Mouse (Mus musculus): Measurements from ENCODE around the gene Flywch1. TPM values are rescaled to one million over a fixed set of nuclear protein-coding genes. Genes with fewer than 3 reads are reported as not detected.
A peak's percentile ranks its signal among the peaks of the same experiment; 100 is the strongest.

Flywch1 gene
- 90.2 and 95.6 TPM in 2 replicates for polyA plus RNA-seq (2015; fragmentation: Nextera tagmentation; extraction: Ambion mirVana)

GRCm38 (mm10) chr17:23771284-23772218, at the start of gene Flywch1:
Flywch1 (minus strand) TSS chr17:23771602.
- WGBS = 3% methylated on average over 57 of the region's 58 CpGs
- H3K4me1 ChIP-seq = peaks cover 8% of the 10 kb centered on the region

GRCm38 (mm10) chr17:23820731-23821130, 49.3 kb upstream of the Flywch1 start:
- Histone ChIP-seq H3K9ac (no peak overlapping the region), H3K4me3 (no peak overlapping the region), H3K9me3 (peaks cover 32% of the 10 kb centered on the region), H3K27ac (no peak overlapping the region), H3K27me3 (no peaks in the 10 kb centered on the region), H3K4me1 (no peaks in the 10 kb centered on the region), H3K4me2 (no peak overlapping the region), H3K36me3 (peaks cover 99% of the 10 kb centered on the region)
- WGBS = 95% methylated on average over 5 of the region's 5 CpGs
- ATAC-seq (ENCODE audit: insufficient number of reproducible peaks, insufficient read depth, low FRiP score, low TSS enrichment, low read depth) = no peak

More at GRCm38 (mm10) chr17:23771284-23772218, at the start of gene Flywch1:
- H3K9ac ChIP-seq = peak within 1 kb of the TSS; percentile 94
- peak; percentile 96 for ATAC-seq (ENCODE audit: insufficient number of reproducible peaks, insufficient read depth, low FRiP score, low TSS enrichment, low read depth)
- H3K27ac ChIP-seq = peak within 1 kb of the TSS; percentile 83
- no peaks in the 10 kb centered on the region for H3K27me3 ChIP-seq
- H3K36me3 ChIP-seq = peaks cover 21% of the 10 kb centered on the region
- H3K4me3 ChIP-seq = peak within 1 kb of the TSS; percentile 90
- H3K9me3 ChIP-seq = no peaks in the 10 kb centered on the region
- peak within 1 kb of the TSS; percentile 80 for H3K4me2 ChIP-seq

- no peaks in the 10 kb centered on the region for H3K4me1 ChIP-seq
- peaks cover 99% of the 10 kb centered on the region for H3K36me3 ChIP-seq
- H3K27me3 ChIP-seq = no peaks in the 10 kb centered on the region
- ATAC-seq (ENCODE audit: insufficient number of reproducible peaks, insufficient read depth, low FRiP score, low TSS enrichment, low read depth) = no peak
- H3K9ac ChIP-seq = no peak overlapping the region
- H3K9me3 ChIP-seq = peaks cover 32% of the 10 kb centered on the region
- H3K4me3 ChIP-seq = no peak overlapping the region
- 98% methylated on average over 25 of the region's 25 CpGs for WGBS
- no peak overlapping the region for H3K4me2 ChIP-seq
- no peak overlapping the region for H3K27ac ChIP-seq
These were observed 47.8 kb upstream of the Flywch1 start for GRCm38 (mm10) chr17:23819235-23819634.

DNA sequence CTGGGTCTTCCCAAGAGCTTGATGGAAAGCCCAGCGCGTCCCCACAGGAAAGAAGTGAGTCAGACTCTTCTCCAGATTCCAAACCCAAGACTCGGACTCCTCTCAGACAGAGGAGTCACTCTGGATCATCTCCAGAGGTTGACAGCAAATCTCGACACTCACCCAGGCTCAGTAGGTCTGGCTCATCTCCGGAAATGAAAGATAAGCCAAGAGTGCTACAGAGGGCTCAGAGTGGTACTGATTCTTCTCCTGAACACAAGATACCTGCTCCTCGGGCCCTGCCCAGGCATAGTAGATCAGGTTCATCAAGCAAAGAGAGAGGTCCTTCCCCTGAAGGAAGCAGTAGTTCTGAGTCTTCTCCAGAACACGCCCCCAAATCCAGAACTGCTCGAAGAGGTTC, 47.2 kb upstream of the Flywch1 start:
- Histone ChIP-seq H3K4me3 (no peak overlapping the region), H3K27ac (no peak overlapping the region), H3K4me1 (no peaks in the 10 kb centered on the region), H3K9me3 (peaks cover 32% of the 10 kb centered on the region), H3K4me2 (no peak overlapping the region), H3K36me3 (peaks cover 99% of the 10 kb centered on the region), H3K9ac (no peak overlapping the region), H3K27me3 (no peaks in the 10 kb centered on the region)
- 97% methylated on average over 8 of the region's 8 CpGs for whole genome bisulfite sequencing
- no peak for ATAC-seq (ENCODE audit: insufficient number of reproducible peaks, insufficient read depth, low FRiP score, low TSS enrichment, low read depth)

DNA sequence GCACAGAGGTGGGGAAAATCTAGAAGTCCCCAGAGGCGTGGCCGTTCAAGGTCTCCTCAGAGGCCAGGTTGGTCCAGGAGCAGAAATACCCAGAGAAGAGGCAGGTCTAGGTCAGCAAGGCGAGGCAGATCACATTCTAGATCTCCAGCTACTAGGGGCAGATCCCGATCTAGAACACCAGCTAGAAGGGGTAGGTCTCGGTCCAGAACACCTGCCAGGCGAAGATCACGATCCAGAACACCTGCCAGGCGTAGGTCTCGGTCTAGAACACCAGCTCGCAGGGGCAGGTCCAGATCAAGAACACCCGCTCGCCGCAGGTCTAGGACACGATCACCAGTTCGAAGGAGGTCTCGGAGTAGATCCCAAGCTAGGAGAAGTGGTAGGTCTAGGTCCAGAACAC, 44.2 kb upstream of the Flywch1 start:
- H3K9ac ChIP-seq = no peak overlapping the region
- H3K9me3 ChIP-seq = peaks cover 32% of the 10 kb centered on the region
- H3K4me2 ChIP-seq = no peak overlapping the region

GRCm38 (mm10) chr17:23807918-23808317, 36.5 kb upstream of the Flywch1 start:
- Histone ChIP-seq H3K9me3 (no peaks in the 10 kb centered on the region), H3K4me1 (peaks cover 30% of the 10 kb centered on the region), H3K27ac (no peak overlapping the region), H3K4me3 (no peak overlapping the region), H3K9ac (no peak overlapping the region), H3K36me3 (peaks cover 60% of the 10 kb centered on the region), H3K4me2 (no peak overlapping the region), H3K27me3 (no peaks in the 10 kb centered on the region)
- WGBS = 93% methylated on average over 3 of the region's 3 CpGs
- no peak for ATAC-seq (ENCODE audit: insufficient number of reproducible peaks, insufficient read depth, low FRiP score, low TSS enrichment, low read depth)

More for the DNA sequence above, 44.2 kb upstream of the Flywch1 start:
- Histone ChIP-seq H3K4me1 (no peaks in the 10 kb centered on the region), H3K4me3 (no peak overlapping the region), H3K27ac (no peak overlapping the region), H3K36me3 (peaks cover 96% of the 10 kb centered on the region), H3K27me3 (no peaks in the 10 kb centered on the region)
- WGBS = 96% methylated on average over 16 of the region's 16 CpGs
- ATAC-seq (ENCODE audit: insufficient number of reproducible peaks, insufficient read depth, low FRiP score, low TSS enrichment, low read depth) = no peak

DNA sequence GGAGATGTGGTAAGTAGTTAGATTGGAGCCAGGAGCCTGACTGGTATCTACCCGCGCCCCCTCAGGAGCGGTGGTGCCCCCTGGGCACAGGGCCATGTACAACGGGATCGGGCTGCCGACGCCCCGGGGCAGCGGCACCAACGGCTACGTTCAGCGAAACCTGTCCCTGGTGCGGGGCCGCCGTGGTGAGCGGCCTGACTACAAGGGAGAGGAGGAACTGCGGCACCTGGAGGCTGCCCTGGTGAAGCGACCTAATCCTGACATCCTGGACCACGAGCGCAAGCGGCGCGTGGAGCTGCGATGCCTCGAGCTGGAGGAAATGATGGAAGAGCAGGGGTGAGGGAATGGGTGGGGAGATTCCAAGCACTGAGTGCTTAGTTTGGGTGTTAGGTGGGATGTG, 35.5 kb upstream of the Flywch1 start:
- H3K9ac ChIP-seq = peak overlapping the region; percentile 56
- WGBS = 61% methylated on average over 25 of the region's 25 CpGs
- H3K4me3 ChIP-seq = peak overlapping the region; percentile 20
- H3K36me3 ChIP-seq = peaks cover 50% of the 10 kb centered on the region
- peak overlapping the region; percentile 84 for H3K4me2 ChIP-seq
- 0 out of 2 replicates have a peak overlapping the region, but pooled peaks have one; percentile 3 for H3K27ac ChIP-seq
- no peaks in the 10 kb centered on the region for H3K9me3 ChIP-seq
- peaks cover 33% of the 10 kb centered on the region for H3K4me1 ChIP-seq
- no peaks in the 10 kb centered on the region for H3K27me3 ChIP-seq
- no peak for ATAC-seq (ENCODE audit: insufficient number of reproducible peaks, insufficient read depth, low FRiP score, low TSS enrichment, low read depth)

GRCm38 (mm10) chr17:23804426-23805085, 33.2 kb upstream of the Flywch1 start:
- H3K4me2 ChIP-seq = peak overlapping the region; percentile 84
- peaks cover 27% of the 10 kb centered on the region for H3K36me3 ChIP-seq
- H3K9ac ChIP-seq = peak overlapping the region; percentile 99
- peak overlapping the region; percentile 100 for H3K4me3 ChIP-seq
- H3K4me1 ChIP-seq = peaks cover 33% of the 10 kb centered on the region
- H3K27me3 ChIP-seq = no peaks in the 10 kb centered on the region
- no peak for ATAC-seq (ENCODE audit: insufficient number of reproducible peaks, insufficient read depth, low FRiP score, low TSS enrichment, low read depth)
- H3K9me3 ChIP-seq = no peaks in the 10 kb centered on the region
- no peak overlapping the region for H3K27ac ChIP-seq
- WGBS = under 1% methylated on average over 8 of the region's 8 CpGs

DNA sequence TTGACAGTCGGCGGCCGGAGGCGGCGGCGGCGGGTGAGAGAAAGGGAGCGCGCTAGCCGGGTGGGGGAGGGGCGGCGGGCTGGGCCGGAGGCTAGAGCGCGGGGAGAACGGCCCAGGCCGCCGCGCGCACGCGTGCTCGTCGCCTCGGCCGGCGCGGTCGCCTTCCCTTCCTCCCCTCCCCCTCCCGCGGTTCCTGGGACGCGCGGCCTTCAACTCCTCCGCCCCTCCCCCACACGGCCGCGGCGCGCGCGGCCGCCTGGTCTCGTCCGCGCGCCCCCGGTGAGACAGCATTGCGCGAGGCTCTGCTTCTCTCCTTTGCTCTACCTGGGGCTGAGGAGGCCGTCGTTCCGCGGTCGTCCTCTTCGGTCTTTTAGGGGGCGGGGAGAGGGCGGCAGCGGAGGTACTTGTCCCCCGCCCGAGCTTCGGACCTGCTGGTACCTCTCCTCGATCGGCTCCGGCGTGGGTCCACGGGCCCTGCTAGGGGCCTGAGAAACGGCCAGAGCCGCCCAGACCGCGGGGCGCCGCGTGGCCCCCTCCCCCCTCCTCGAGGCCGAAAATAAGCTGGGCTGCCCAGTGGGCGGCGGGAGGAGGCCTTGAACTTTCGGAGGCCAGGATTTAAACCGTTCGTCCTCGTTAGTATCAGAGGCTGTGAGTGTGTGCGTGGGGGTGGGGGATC, 32.1 kb upstream of the Flywch1 start:
- under 1% methylated on average over 57 of the region's 83 CpGs for WGBS
- Histone ChIP-seq H3K27me3 (no peaks in the 10 kb centered on the region), H3K9ac (peak overlapping the region; percentile 99), H3K4me2 (peak overlapping the region; percentile 84), H3K4me1 (peaks cover 33% of the 10 kb centered on the region), H3K4me3 (peak overlapping the region; percentile 100), H3K9me3 (no peaks in the 10 kb centered on the region), H3K27ac (peak overlapping the region; percentile 97), H3K36me3 (peaks cover 17% of the 10 kb centered on the region)
- peak; percentile 62; the same call in 1 of the 2 replicates for ATAC-seq (ENCODE audit: insufficient number of reproducible peaks, insufficient read depth, low FRiP score, low TSS enrichment, low read depth)

DNA sequence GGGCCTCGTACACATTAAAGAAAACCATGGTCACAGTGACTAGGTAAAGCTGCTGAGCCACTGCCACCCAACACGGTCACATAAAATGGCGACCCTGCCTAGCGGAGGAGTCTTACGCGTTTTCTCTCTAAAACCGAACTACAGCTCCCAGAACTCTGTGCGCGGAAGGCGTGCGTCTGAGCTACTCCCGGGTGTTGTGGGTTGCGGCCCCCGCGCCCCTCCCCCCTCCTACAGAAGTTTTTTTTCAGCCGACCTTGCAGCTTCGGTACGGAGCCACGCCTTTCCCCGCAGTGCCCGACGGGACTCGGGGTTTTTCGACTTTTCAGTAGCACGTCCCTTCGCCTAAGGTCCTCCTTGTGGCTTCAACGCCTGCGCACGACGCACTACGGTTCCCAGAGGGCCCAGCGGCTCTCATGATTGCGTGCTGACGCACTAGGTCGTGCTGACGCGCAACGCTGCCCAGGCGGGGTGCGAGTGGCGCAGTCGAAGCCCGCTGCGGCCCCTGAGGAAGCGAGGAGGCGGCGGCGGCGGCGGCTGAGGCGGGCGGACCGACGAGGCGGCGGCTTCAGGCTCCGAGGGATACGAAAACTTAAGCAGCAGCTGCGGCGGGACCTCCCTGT, 31.5 kb upstream of the Flywch1 start:
- peak; percentile 98 for ATAC-seq (ENCODE audit: insufficient number of reproducible peaks, insufficient read depth, low FRiP score, low TSS enrichment, low read depth)
- Histone ChIP-seq H3K27ac (peak overlapping the region; percentile 97), H3K9ac (peak overlapping the region; percentile 99), H3K4me1 (peaks cover 33% of the 10 kb centered on the region), H3K4me3 (peak overlapping the region; percentile 100), H3K9me3 (no peaks in the 10 kb centered on the region), H3K4me2 (peak overlapping the region; percentile 84), H3K27me3 (no peaks in the 10 kb centered on the region), H3K36me3 (peaks cover 10% of the 10 kb centered on the region)
- WGBS = under 1% methylated on average over 60 of the region's 60 CpGs

GRCm38 (mm10) chr17:23801627-23802026, 30.2 kb upstream of the Flywch1 start:
- H3K27me3 ChIP-seq = no peaks in the 10 kb centered on the region
- 90% methylated on average over 10 of the region's 10 CpGs for WGBS
- H3K9me3 ChIP-seq = no peaks in the 10 kb centered on the region
- no peak overlapping the region for H3K4me2 ChIP-seq
- ATAC-seq (ENCODE audit: insufficient number of reproducible peaks, insufficient read depth, low FRiP score, low TSS enrichment, low read depth) = no peak
- H3K4me1 ChIP-seq = peaks cover 28% of the 10 kb centered on the region
- no peak overlapping the region for H3K4me3 ChIP-seq
- no peak overlapping the region for H3K9ac ChIP-seq
- H3K36me3 ChIP-seq = no peaks in the 10 kb centered on the region
- H3K27ac ChIP-seq = no peak overlapping the region

Measured in embryonic facial prominence, embryonic 13.5 days (tissue).